Mouse (Mus musculus) kidney, adult 2 months (tissue): Measurements from ENCODE around the gene Scarb2.

Experiments used
- CTCF ChIP-seq: fragments of 200-500 bp; conservative IDR thresholded peaks from 2 replicates; pipeline ENCODE4 v1.5.1; 2011; ENCODE audit warnings: low read depth, mild to moderate bottlenecking, control low read depth, low read length, moderate library complexity, mixed read lengths; ENCODE audit not compliant: insufficient read depth, insufficient read length
- POLR2A ChIP-seq: fragments of 200-500 bp; IDR thresholded peaks from one replicate; pipeline ENCODE4 v1.6.1; 2011; ENCODE audit warnings: low read depth, low read length, control low read depth

DNA sequence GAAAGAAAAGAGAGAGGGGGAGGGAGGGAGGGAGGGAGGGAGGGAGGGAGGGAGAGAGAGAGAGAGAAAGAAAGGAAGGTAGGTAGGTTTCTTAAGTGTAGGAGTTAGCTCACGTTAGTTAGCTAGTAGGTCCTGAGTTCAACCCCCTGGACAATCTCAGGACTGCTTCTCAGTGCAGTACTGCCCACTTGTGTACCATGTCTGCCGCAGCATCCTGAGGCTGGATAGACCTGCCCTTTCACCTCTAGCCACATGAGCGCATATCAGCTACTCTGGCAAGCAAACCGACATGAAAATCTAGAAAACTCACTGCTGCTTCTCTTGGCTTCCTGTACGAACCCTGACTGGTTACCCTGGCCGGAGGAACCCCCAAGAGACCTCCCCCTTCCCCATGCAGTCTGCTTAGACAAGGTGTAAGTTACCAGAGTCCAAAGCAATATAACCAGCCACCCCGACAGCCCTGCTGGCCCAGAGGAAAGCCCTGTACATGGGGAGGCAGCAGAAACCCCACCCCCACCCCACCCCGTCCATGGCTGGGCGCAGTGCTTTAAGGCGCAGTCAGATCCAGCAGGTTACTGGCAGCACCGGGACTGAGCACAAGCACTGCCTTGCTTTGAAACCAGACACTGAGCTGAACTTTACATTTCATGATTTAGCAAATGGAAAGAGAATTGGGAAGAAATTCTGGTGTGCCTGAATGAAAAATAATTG, 93.2 kb downstream of the Scarb2 start:
- TF ChIP-seq POLR2A = no peak
- no peak for TF ChIP-seq CTCF
